Mouse (Mus musculus) ovary, postnatal 14 days (tissue): ENCODE data around the gene Phf1.

ENCODE experiments used
- DNase-seq: peaks from one replicate; pipeline ENCODE4 v3.0.0; 2022; ENCODE audit warnings: low spot score

The Phf1 gene

GRCm38 (mm10) chr17:26933885-26934827, 1.3 kb downstream of the Phf1 start:
- DNase-seq: no peak

GRCm38 (mm10) chr17:26935027-26935426, 2.2 kb downstream of the Phf1 start:
- no peak for DNase-seq

GRCm38 (mm10) chr17:26936453-26936852, 3.6 kb downstream of the Phf1 start:
- no peak for DNase-seq

GRCm38 (mm10) chr17:26936921-26937695, 4.3 kb downstream of the Phf1 start:
- DNase-seq: no peak

- DNase-seq: no peak
These were observed 5.2 kb downstream of the Phf1 start for GRCm38 (mm10) chr17:26937883-26938695.

- DNase-seq: no peak
These were observed 5.9 kb downstream of the Phf1 start for GRCm38 (mm10) chr17:26938731-26939130.

- peak; percentile 97 for DNase-seq
These were observed 6.5 kb downstream of the Phf1 start, which contains the start of gene Cuta for GRCm38 (mm10) chr17:26939178-26939972. Gene Cuta, minus strand, starts transcription at chr17:26939569.

GRCm38 (mm10) chr17:26939973-26940300, 7.1 kb downstream of the Phf1 start:
- no peak for DNase-seq

- DNase-seq: no peak
These were observed 8.4 kb downstream of the Phf1 start, which contains the start of gene Syngap1 for GRCm38 (mm10) chr17:26941031-26941789. Gene Syngap1, plus strand, starts transcription at chr17:26941253.

- DNase-seq: no peak
These were observed 9.2 kb downstream of the Phf1 start for GRCm38 (mm10) chr17:26941841-26942570.

GRCm38 (mm10) chr17:26945824-26946495, 13.1 kb downstream of the Phf1 start:
- DNase-seq: no peak

- DNase-seq: peak; percentile 77
These were observed 13.7 kb downstream of the Phf1 start for GRCm38 (mm10) chr17:26946567-26946966.

GRCm38 (mm10) chr17:26947231-26948100, 14.6 kb downstream of the Phf1 start:
- DNase-seq: no peak

- no peak for DNase-seq
These were observed 15.6 kb downstream of the Phf1 start for GRCm38 (mm10) chr17:26948316-26949050.

GRCm38 (mm10) chr17:26949051-26949577, 16.3 kb downstream of the Phf1 start:
- no peak for DNase-seq

- DNase-seq: no peak
These were observed 17.0 kb downstream of the Phf1 start for GRCm38 (mm10) chr17:26949866-26950265.
